Mouse (Mus musculus): Measurements from ENCODE around the gene Gm38392.

Gm38392 gene

DNA sequence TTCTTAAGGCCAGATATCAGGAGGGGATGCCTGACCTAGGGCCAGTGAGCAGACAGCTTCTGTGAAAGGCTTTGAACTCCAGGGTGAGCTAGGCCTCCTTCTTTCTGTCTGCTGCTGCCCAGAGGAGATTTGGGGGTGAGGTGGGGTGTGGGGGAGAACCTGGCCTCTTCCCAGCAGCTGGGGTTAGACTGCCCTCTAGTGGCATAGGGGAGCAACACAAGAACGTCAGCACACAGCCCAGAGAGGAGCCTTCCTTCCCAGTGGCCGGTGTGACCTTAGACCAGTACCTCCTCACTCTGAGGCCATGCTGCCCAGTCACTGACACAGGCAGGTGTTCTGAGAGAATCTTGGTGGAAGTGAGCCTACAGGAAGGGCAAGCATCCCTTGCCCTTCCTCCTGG lies 42.9 kb downstream of the Gm38392 start:
- in situ Hi-C loops (cut with MboI; ENCODE audit: low pct_unique_long_range_greater_than_20kb in 1 of 2, low sequenced_read_pairs in 2 of 2, unreplicated experiment in 1 of 2): loop anchor here in 1 of 2 experiments (10.0 kb wide), 1 partner anchor 59 kb away; no protein-coding TSS in a partner anchor

- in situ Hi-C loops (cut with MboI; ENCODE audit: low pct_unique_long_range_greater_than_20kb in 1 of 2, low sequenced_read_pairs in 2 of 2, unreplicated experiment in 1 of 2): loop anchor here in 1 of 2 experiments (10.0 kb wide), 1 partner anchor 58 kb away; no protein-coding TSS in a partner anchor
Observed at GRCm38 (mm10) chr3:88242531-88242930, 44.5 kb downstream of the Gm38392 start.

- in situ Hi-C loops (cut with MboI; ENCODE audit: low pct_unique_long_range_greater_than_20kb in 1 of 2, low sequenced_read_pairs in 2 of 2, unreplicated experiment in 1 of 2): loop anchor here in 1 of 2 experiments (10.0 kb wide), 1 partner anchor 56 kb away; no protein-coding TSS in a partner anchor
Observed at GRCm38 (mm10) chr3:88241045-88241786, 45.8 kb downstream of the Gm38392 start.

DNA sequence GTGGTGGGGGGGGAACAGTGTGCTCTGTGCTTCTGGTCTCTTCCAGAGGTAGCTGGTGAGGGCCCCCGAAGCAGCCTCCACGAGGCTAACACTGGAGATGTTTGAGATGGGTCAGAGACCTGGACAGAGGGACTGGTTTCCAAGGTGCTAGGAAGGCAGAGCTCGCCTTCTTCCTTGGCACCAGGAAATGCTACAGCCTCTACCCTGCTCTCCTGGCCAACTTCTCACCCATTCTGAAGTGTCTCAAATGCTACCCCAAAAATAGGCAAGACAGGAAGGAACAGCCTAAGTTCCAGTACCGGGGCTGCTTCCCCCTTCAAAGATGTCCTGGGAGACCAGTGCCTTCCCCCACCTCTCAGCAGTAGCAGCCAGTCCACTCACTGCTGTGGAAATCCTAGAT lies 47.6 kb downstream of the Gm38392 start:
- in situ Hi-C loops (cut with MboI; ENCODE audit: low pct_unique_long_range_greater_than_20kb in 1 of 2, low sequenced_read_pairs in 2 of 2, unreplicated experiment in 1 of 2): no loop called here

GRCm38 (mm10) chr3:88238866-88239391 lies 48.1 kb downstream of the Gm38392 start:
- in situ Hi-C loops (cut with MboI; ENCODE audit: low pct_unique_long_range_greater_than_20kb in 1 of 2, low sequenced_read_pairs in 2 of 2, unreplicated experiment in 1 of 2): no loop called here

- in situ Hi-C loops (cut with MboI; ENCODE audit: low pct_unique_long_range_greater_than_20kb in 1 of 2, low sequenced_read_pairs in 2 of 2, unreplicated experiment in 1 of 2): no loop called here
Observed at GRCm38 (mm10) chr3:88237556-88238194, 49.3 kb downstream of the Gm38392 start.

- in situ Hi-C loops (cut with MboI; ENCODE audit: low pct_unique_long_range_greater_than_20kb in 1 of 2, low sequenced_read_pairs in 2 of 2, unreplicated experiment in 1 of 2): no loop called here
Observed at GRCm38 (mm10) chr3:88237161-88237555, 49.9 kb downstream of the Gm38392 start.

DNA sequence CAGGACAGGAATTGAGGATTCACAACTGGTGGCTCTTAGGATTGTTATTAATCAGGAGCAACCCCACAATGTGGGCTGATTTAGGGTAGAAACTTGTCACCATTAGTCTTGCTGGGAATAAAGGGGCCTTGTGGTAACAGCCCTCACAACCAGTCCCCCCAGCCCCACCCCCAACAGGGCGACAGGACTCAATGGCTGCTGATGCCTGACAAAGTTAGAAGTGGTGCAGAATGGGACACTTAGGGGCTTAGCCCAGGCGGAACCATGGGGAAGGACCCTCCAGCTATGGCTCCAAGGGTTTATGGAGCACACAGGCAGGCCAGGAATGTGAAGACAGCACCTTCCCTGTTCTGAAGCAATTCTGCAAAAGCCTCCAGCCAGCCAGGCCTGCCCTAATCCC lies 51.4 kb downstream of the Gm38392 start:
- in situ Hi-C loops (cut with MboI; ENCODE audit: low pct_unique_long_range_greater_than_20kb in 1 of 2, low sequenced_read_pairs in 2 of 2, unreplicated experiment in 1 of 2): no loop called here

DNA sequence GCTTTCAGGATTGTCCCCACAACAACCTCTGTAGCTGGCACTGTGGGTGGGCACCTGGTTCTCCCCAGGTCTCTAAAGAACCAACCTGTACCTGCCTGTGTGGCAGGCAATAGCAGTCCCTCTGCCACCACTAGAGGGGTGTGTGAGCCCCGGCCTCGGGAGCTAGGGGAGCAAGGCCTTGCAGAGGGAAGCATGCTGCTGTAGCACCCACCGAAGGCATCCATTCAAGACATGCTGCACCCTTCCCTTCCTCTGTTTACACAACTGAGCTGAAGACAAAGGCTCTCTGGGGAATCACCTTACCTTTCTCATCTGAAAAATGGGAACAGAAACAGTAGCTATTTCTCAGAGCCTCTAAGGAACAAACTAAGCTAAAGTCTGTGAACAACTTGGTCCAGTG lies 51.8 kb downstream of the Gm38392 start:
- in situ Hi-C loops (cut with MboI; ENCODE audit: low pct_unique_long_range_greater_than_20kb in 1 of 2, low sequenced_read_pairs in 2 of 2, unreplicated experiment in 1 of 2): no loop called here

DNA sequence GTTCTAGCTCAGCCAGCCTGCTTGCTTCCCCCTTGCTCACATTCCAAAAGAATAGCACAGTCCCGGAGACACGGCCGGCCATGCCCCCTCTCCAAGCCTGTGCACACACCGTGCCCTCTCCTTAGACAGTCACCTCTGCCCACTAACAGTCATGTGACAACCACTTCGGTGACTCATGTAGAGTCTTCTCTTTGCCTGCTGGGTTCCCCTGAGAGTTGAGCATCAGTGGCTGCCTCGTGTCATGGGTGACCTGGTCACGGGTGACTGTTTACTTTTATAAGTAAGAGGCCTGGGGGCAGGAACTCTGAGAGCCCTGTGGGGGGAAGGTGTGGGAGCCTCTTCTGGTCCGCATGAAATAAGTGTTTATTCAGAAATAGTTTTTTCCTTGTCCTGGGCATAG lies 53.0 kb downstream of the Gm38392 start:
- in situ Hi-C loops (cut with MboI; ENCODE audit: low pct_unique_long_range_greater_than_20kb in 1 of 2, low sequenced_read_pairs in 2 of 2, unreplicated experiment in 1 of 2): loop anchor here in 1 of 2 experiments (5.0 kb wide), 1 partner anchor 42 kb away; no protein-coding TSS in a partner anchor

GRCm38 (mm10) chr3:88232851-88233649 lies 54.0 kb downstream of the Gm38392 start:
- in situ Hi-C loops (cut with MboI; ENCODE audit: low pct_unique_long_range_greater_than_20kb in 1 of 2, low sequenced_read_pairs in 2 of 2, unreplicated experiment in 1 of 2): loop anchor here in 1 of 2 experiments (5.0 kb wide), 1 partner anchor 41 kb away; no protein-coding TSS in a partner anchor

DNA sequence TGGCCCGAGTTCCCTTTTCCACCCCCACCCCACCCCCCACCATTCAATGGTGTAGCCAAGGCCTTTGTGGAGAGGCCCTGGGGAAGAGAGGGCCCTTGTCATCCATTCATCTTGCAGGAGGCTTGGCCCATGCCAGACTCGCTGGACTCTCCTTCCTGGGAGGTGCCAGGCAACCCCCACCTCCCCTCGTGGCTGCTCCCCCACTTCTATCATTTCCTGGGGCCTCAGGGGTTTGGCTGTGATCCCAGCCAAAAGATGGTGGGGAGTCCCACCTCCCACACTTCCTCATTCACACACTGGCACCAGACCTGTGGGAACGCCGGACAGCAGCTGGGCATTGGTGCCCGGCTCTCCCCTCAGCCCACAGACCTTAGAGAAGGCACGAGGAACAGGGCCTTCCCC lies 54.7 kb downstream of the Gm38392 start:
- in situ Hi-C loops (cut with MboI; ENCODE audit: low pct_unique_long_range_greater_than_20kb in 1 of 2, low sequenced_read_pairs in 2 of 2, unreplicated experiment in 1 of 2): loop anchor here in 1 of 2 experiments (5.0 kb wide), 1 partner anchor 40 kb away; no protein-coding TSS in a partner anchor

GRCm38 (mm10) chr3:88231061-88231641 lies 55.9 kb downstream of the Gm38392 start:
- in situ Hi-C loops (cut with MboI; ENCODE audit: low pct_unique_long_range_greater_than_20kb in 1 of 2, low sequenced_read_pairs in 2 of 2, unreplicated experiment in 1 of 2): loop anchor here in 1 of 2 experiments (5.0 kb wide), 1 partner anchor 39 kb away; no protein-coding TSS in a partner anchor

- in situ Hi-C loops (cut with MboI; ENCODE audit: low pct_unique_long_range_greater_than_20kb in 1 of 2, low sequenced_read_pairs in 2 of 2, unreplicated experiment in 1 of 2): loop anchor here in 1 of 2 experiments (5.0 kb wide), 1 partner anchor 38 kb away; no protein-coding TSS in a partner anchor
Observed at GRCm38 (mm10) chr3:88230262-88231047, 56.6 kb downstream of the Gm38392 start.

- in situ Hi-C loops (cut with MboI; ENCODE audit: low pct_unique_long_range_greater_than_20kb in 1 of 2, low sequenced_read_pairs in 2 of 2, unreplicated experiment in 1 of 2): no loop called here
Observed at GRCm38 (mm10) chr3:88229526-88229925, 57.5 kb downstream of the Gm38392 start.

GRCm38 (mm10) chr3:88228906-88229305 lies 58.1 kb downstream of the Gm38392 start:
- in situ Hi-C loops (cut with MboI; ENCODE audit: low pct_unique_long_range_greater_than_20kb in 1 of 2, low sequenced_read_pairs in 2 of 2, unreplicated experiment in 1 of 2): no loop called here

DNA sequence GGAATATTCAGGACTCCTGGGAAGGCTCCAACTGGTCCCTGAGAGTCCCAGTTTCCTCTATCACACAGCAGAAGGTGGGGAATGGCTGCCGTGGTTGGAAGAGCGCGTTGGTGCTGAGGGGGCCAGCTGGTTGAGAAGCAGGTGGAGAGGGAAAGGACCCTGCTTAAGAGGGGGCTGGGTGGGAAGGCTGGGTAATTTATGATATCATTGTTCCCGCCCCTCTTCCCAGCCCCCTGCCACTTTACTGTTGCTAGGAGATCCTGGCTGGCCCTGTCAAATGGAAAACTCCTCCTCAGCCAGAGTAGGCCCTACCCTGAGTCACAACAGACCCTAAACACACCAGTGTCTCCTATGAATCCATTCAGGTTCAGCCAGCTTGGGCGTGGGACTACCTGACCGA lies 59.0 kb downstream of the Gm38392 start:
- in situ Hi-C loops (cut with MboI; ENCODE audit: low pct_unique_long_range_greater_than_20kb in 1 of 2, low sequenced_read_pairs in 2 of 2, unreplicated experiment in 1 of 2): no loop called here

All from mouse embryonic stem cell (cell line).